Mouse (Mus musculus): ENCODE results near the gene Ahdc1. TPM values are rescaled to one million over a fixed set of nuclear protein-coding genes. Genes with fewer than 3 reads are reported as not detected.
A peak's percentile ranks its signal among the peaks of the same experiment; 100 is the strongest.

The Ahdc1 gene
- polyA plus RNA-seq, 1 experiment from 2014 or later = 8.0 TPM

- peak; percentile 18 for DNase-seq (ENCODE audit: low spot score)
Observed at GRCm38 (mm10) chr4:133038521-133039115, 27.6 kb downstream of the Ahdc1 start.

GRCm38 (mm10) chr4:133039116-133039819 lies 28.2 kb downstream of the Ahdc1 start:
- peak; percentile 49 for DNase-seq (ENCODE audit: low spot score)

- no peak for DNase-seq (ENCODE audit: low spot score)
Observed at GRCm38 (mm10) chr4:133039832-133040231, 28.8 kb downstream of the Ahdc1 start.

GRCm38 (mm10) chr4:133040241-133040904 lies 29.3 kb downstream of the Ahdc1 start:
- no peak for DNase-seq (ENCODE audit: low spot score)

GRCm38 (mm10) chr4:133042244-133042643 lies 31.2 kb downstream of the Ahdc1 start:
- no peak for DNase-seq (ENCODE audit: low spot score)

GRCm38 (mm10) chr4:133042651-133043635 lies 31.9 kb downstream of the Ahdc1 start:
- DNase-seq (ENCODE audit: low spot score) = peak; percentile 45

- DNase-seq (ENCODE audit: low spot score) = no peak
Observed at GRCm38 (mm10) chr4:133043798-133044646, 33.0 kb downstream of the Ahdc1 start.

GRCm38 (mm10) chr4:133044647-133045094 lies 33.6 kb downstream of the Ahdc1 start:
- no peak for DNase-seq (ENCODE audit: low spot score)

GRCm38 (mm10) chr4:133045771-133046474 lies 34.9 kb downstream of the Ahdc1 start:
- DNase-seq (ENCODE audit: low spot score) = no peak

GRCm38 (mm10) chr4:133046691-133047352 lies 35.8 kb downstream of the Ahdc1 start:
- no peak for DNase-seq (ENCODE audit: low spot score)

GRCm38 (mm10) chr4:133047353-133048105 lies 36.5 kb downstream of the Ahdc1 start:
- no peak for DNase-seq (ENCODE audit: low spot score)

- DNase-seq (ENCODE audit: low spot score) = no peak
Observed at GRCm38 (mm10) chr4:133049071-133049920, 38.2 kb downstream of the Ahdc1 start.

- DNase-seq (ENCODE audit: low spot score) = no peak
Observed at GRCm38 (mm10) chr4:133050196-133050836, 39.3 kb downstream of the Ahdc1 start.

GRCm38 (mm10) chr4:133050837-133051549 lies 39.9 kb downstream of the Ahdc1 start:
- peak; percentile 48 for DNase-seq (ENCODE audit: low spot score)

GRCm38 (mm10) chr4:133051550-133051865 lies 40.4 kb downstream of the Ahdc1 start:
- no peak for DNase-seq (ENCODE audit: low spot score)

GRCm38 (mm10) chr4:133052029-133052745 lies 41.1 kb downstream of the Ahdc1 start:
- DNase-seq (ENCODE audit: low spot score) = no peak

Measured in thymus, postnatal 0 days (tissue).